15 mouse cellular contexts compared by ENCODE assay signal in genomic region chr13:51790793-51791192, GRCm38 (mm10). TPM values are rescaled to one million over a fixed set of nuclear protein-coding genes. Genes with fewer than 3 reads are reported as not detected.
A peak's percentile ranks its signal among the peaks of the same experiment; 100 is the strongest.
DNase-seq lines count a peak whose midpoint lies in the region; ATAC-seq lines count a peak whose summit lies in the region.
"Had no signal": no experiment of that assay in that cellular context is flagged by ENCODE, and none has a peak within 500 bp of the region (broad histone marks: within the 10 kb centered on the region; RNA-seq: fewer than 3 reads in every experiment).

No protein-coding gene starts in this region.

- WGBS in hindbrain, embryonic 15.5 days, result 69% methylated on average over 5 of the region's 5 CpGs
- WGBS in hindbrain, embryonic 10.5 days, result 83% methylated on average over 5 of the region's 5 CpGs
- 73% methylated on average over 5 of the region's 5 CpGs for WGBS in neural tube, embryonic 15.5 days

- H3K4me3 ChIP-seq in hindbrain, embryonic 15.5 days, result no peak overlapping the region
- no peak overlapping the region for H3K4me3 ChIP-seq in hindbrain, embryonic 10.5 days
- H3K4me3 ChIP-seq in megakaryocyte, embryonic 14.5 days (replicated peaks), result peak overlapping the region; percentile 62
- no peak overlapping the region for H3K4me3 ChIP-seq in neural tube, embryonic 15.5 days (replicated peaks)
- H3K4me3 ChIP-seq: liver, embryonic 12.5 days; midbrain, embryonic 12.5 days had no signal

- no peaks in the 10 kb centered on the region for H3K36me3 ChIP-seq in hindbrain, embryonic 15.5 days
- no peaks in the 10 kb centered on the region for H3K36me3 ChIP-seq in hindbrain, embryonic 10.5 days
- H3K36me3 ChIP-seq in megakaryocyte, embryonic 14.5 days (replicated peaks; ENCODE audit: low read length), result peaks cover 50% of the 10 kb centered on the region
- H3K36me3 ChIP-seq in neural tube, embryonic 15.5 days, result no peaks in the 10 kb centered on the region
- H3K36me3 ChIP-seq: embryonic facial prominence, embryonic 10.5 days; liver, embryonic 12.5 days; midbrain, embryonic 12.5 days had no signal

- H3K4me1 ChIP-seq in hindbrain, embryonic 15.5 days (replicated peaks), result peaks cover 28% of the 10 kb centered on the region
- peaks cover 28% of the 10 kb centered on the region for H3K4me1 ChIP-seq in hindbrain, embryonic 10.5 days (replicated peaks)
- H3K4me1 ChIP-seq in megakaryocyte, embryonic 14.5 days, result peaks cover 80% of the 10 kb centered on the region
- H3K4me1 ChIP-seq in neural tube, embryonic 15.5 days, result peaks cover 32% of the 10 kb centered on the region

- peak overlapping the region; percentile 94; the same call in 1 of the 2 replicates for H3K4me2 ChIP-seq in hindbrain, embryonic 15.5 days
- peak overlapping the region; percentile 95; the same call in 1 of the 2 replicates for H3K4me2 ChIP-seq in neural tube, embryonic 15.5 days
- H3K4me2 ChIP-seq: midbrain, embryonic 12.5 days had no signal

- H3K9ac ChIP-seq in hindbrain, embryonic 15.5 days, result no peak overlapping the region
- H3K9ac ChIP-seq in neural tube, embryonic 15.5 days (replicated peaks), result no peak overlapping the region
- H3K9ac ChIP-seq: liver, embryonic 12.5 days; midbrain, embryonic 12.5 days had no signal

- peak; percentile 32 for DNase-seq in adrenal gland, postnatal 14 days
- no peak for DNase-seq in adrenal gland, adult 2 months
- DNase-seq in hindbrain, embryonic 10.5 days (ENCODE audit: low spot score), result no peak
- DNase-seq in testis, postnatal 14 days (ENCODE audit: low spot score), result no peak
- DNase-seq: cerebellum, adult 9-10 months; left cerebral cortex, postnatal 4 days; lung, postnatal 14 days; thymus, postnatal 25 days had no signal

- no peaks in the 10 kb centered on the region for H3K27me3 ChIP-seq in hindbrain, embryonic 15.5 days
- H3K27me3 ChIP-seq in hindbrain, embryonic 10.5 days (ENCODE audit: insufficient read depth, poor library complexity, severe bottlenecking), result peaks cover 47% of the 10 kb centered on the region
- H3K27me3 ChIP-seq in megakaryocyte, embryonic 14.5 days (replicated peaks), result no peaks in the 10 kb centered on the region
- 0 out of 2 replicates have a peak, but pooled peaks cover 5% of the 10 kb centered on the region for H3K27me3 ChIP-seq in neural tube, embryonic 15.5 days (replicated peaks)
- H3K27me3 ChIP-seq: liver, embryonic 12.5 days had no signal

- H3K9me3 ChIP-seq in hindbrain, embryonic 15.5 days, result no peaks in the 10 kb centered on the region
- no peaks in the 10 kb centered on the region for H3K9me3 ChIP-seq in hindbrain, embryonic 10.5 days
- no peaks in the 10 kb centered on the region for H3K9me3 ChIP-seq in megakaryocyte, embryonic 14.5 days
- no peaks in the 10 kb centered on the region for H3K9me3 ChIP-seq in neural tube, embryonic 15.5 days (replicated peaks)
- H3K9me3 ChIP-seq: embryonic facial prominence, embryonic 10.5 days; liver, embryonic 12.5 days; midbrain, embryonic 12.5 days had no signal

- no peak for ATAC-seq in hindbrain, embryonic 15.5 days (ENCODE audit: low FRiP score, low read depth)
- no peak for ATAC-seq in megakaryocyte, adult 5-6 weeks (ENCODE audit: poor library complexity, severe bottlenecking)
- no peak for ATAC-seq in neural tube, embryonic 15.5 days (ENCODE audit: low FRiP score)
- ATAC-seq: liver, embryonic 12.5 days had no signal

- H3K27ac ChIP-seq in hindbrain, embryonic 15.5 days (replicated peaks), result no peak overlapping the region
- no peak overlapping the region for H3K27ac ChIP-seq in hindbrain, embryonic 10.5 days
- no peak overlapping the region for H3K27ac ChIP-seq in neural tube, embryonic 15.5 days (replicated peaks)
- H3K27ac ChIP-seq: embryonic facial prominence, embryonic 10.5 days; liver, embryonic 12.5 days; midbrain, embryonic 12.5 days had no signal

RNA-seq across cellular contexts. Expression of gene Sema4d, which starts 2.8 kb away (rescaled TPM):
- total RNA-seq in adrenal gland, postnatal 14 days (2021), result 9.5 and 20.0 TPM in 2 replicates
- 10 to 100 TPM; 14.6 to 15.1 TPM for total RNA-seq in adrenal gland, adult 2 months (2021)
- polyA plus RNA-seq in adrenal gland, adult 2 months (2012; rRNA removed), result 13.3 and 13.7 TPM in 2 replicates
- 14.3 and 14.8 TPM in 2 replicates for polyA plus RNA-seq in hindbrain, embryonic 15.5 days (2015; fragmentation: Nextera tagmentation; extraction: Ambion mirVana)
- 5.9 and 7.5 TPM in 2 replicates for polyA plus RNA-seq in hindbrain, embryonic 10.5 days (2016; fragmentation: Nextera tagmentation; extraction: Ambion mirVana)
- 55.2 and 58.6 TPM in 2 replicates for polyA plus RNA-seq in megakaryocyte, embryonic 14.5 days (2012; ENCODE audit: insufficient read depth, low replicate concordance)
- 99.8 and 110 TPM in 2 replicates for total RNA-seq in megakaryocyte, adult 5-6 weeks (2015)
- total RNA-seq in megakaryocyte, adult 5-6 weeks (2017), result 54.1 and 66.6 TPM in 2 replicates
- 15.2 and 17.9 TPM in 2 replicates for polyA plus RNA-seq in neural tube, embryonic 15.5 days (2015; fragmentation: Nextera tagmentation; extraction: Ambion mirVana)

RNA-seq across cellular contexts. Expression of gene Gadd45g, which starts 55.7 kb away (rescaled TPM):
- 51.7 and 63.2 TPM in 2 replicates for total RNA-seq in adrenal gland, postnatal 14 days (2021)
- 10 to 100 TPM; 41.0 to 57.6 TPM for total RNA-seq in adrenal gland, adult 2 months (2021)
- polyA plus RNA-seq in adrenal gland, adult 2 months (2012; rRNA removed), result 20.8 and 30.2 TPM in 2 replicates
- polyA plus RNA-seq in hindbrain, embryonic 15.5 days (2015; fragmentation: Nextera tagmentation; extraction: Ambion mirVana), result 57.9 and 89.0 TPM in 2 replicates
- 184 and 214 TPM in 2 replicates for polyA plus RNA-seq in hindbrain, embryonic 10.5 days (2016; fragmentation: Nextera tagmentation; extraction: Ambion mirVana)
- polyA plus RNA-seq in megakaryocyte, embryonic 14.5 days (2012; ENCODE audit: insufficient read depth, low replicate concordance), result 115 and 668 TPM in 2 replicates
- 2.6 and 4.4 TPM in 2 replicates for total RNA-seq in megakaryocyte, adult 5-6 weeks (2015)
- total RNA-seq in megakaryocyte, adult 5-6 weeks (2017), result 8.7 and 11.2 TPM in 2 replicates
- polyA plus RNA-seq in neural tube, embryonic 15.5 days (2015; fragmentation: Nextera tagmentation; extraction: Ambion mirVana), result 32.1 and 35.4 TPM in 2 replicates
